8 mouse cellular contexts compared by ENCODE assay signal in genomic region chr5:134099496-134100211, GRCm38 (mm10). TPM values are rescaled to one million over a fixed set of nuclear protein-coding genes. Genes with fewer than 3 reads are reported as not detected.
DNase-seq lines count a peak whose midpoint lies in the region; ATAC-seq lines count a peak whose summit lies in the region.

Gene Castor2, plus strand, starts transcription at chr5:134099711.

- DNase-seq in adrenal gland, postnatal 10 days, result peak; percentile 97
- peak; percentile 93 for DNase-seq in embryo, embryonic 9.5 days (ENCODE audit: extremely low spot score)
- peak; percentile 99 for DNase-seq in heart, adult 11 months
- DNase-seq in kidney, adult 11 months, result peak; percentile 94
- DNase-seq in left cerebral cortex, postnatal 4 days, result peak; percentile 98
- peak; percentile 99 for DNase-seq in midbrain, embryonic 11.5 days (ENCODE audit: low spot score, missing footprints)
- peak; percentile 97 for DNase-seq in right cerebral cortex, postnatal 4 days
- DNase-seq in yolk sac, embryonic 10.5 days (ENCODE audit: low spot score), result peak; percentile 94

- no peaks in the 10 kb centered on the region for H3K9me3 ChIP-seq in midbrain, embryonic 11.5 days (ENCODE audit: control insufficient read depth, low read length)

- under 1% methylated on average over 53 of the region's 58 CpGs for WGBS in midbrain, embryonic 11.5 days

- intact Hi-C loops in left cerebral cortex, postnatal 4 days (cut with DNase I), result no loop called here

- H3K4me2 ChIP-seq in midbrain, embryonic 11.5 days, result peak within 1 kb of the TSS; percentile 89

- H3K36me3 ChIP-seq in midbrain, embryonic 11.5 days (ENCODE audit: control insufficient read depth, insufficient read depth, low read length), result no peaks in the 10 kb centered on the region

- H3K27me3 ChIP-seq in midbrain, embryonic 11.5 days (ENCODE audit: control insufficient read depth, insufficient read depth, low read length), result no peaks in the 10 kb centered on the region

- ATAC-seq in midbrain, embryonic 11.5 days (ENCODE audit: low FRiP score), result peak; percentile 94

- peak within 1 kb of the TSS; percentile 87 for H3K9ac ChIP-seq in midbrain, embryonic 11.5 days (ENCODE audit: low read length)

- peak within 1 kb of the TSS; percentile 70 for H3K4me3 ChIP-seq in midbrain, embryonic 11.5 days (ENCODE audit: low read depth, low read length)

- H3K4me1 ChIP-seq in midbrain, embryonic 11.5 days (ENCODE audit: control insufficient read depth, insufficient read depth, low read length), result peaks cover 6% of the 10 kb centered on the region

- peak within 1 kb of the TSS; percentile 71 for H3K27ac ChIP-seq in midbrain, embryonic 11.5 days (ENCODE audit: low read depth, low read length)

RNA-seq across cellular contexts. Expression of gene Castor2, which starts in this region (rescaled TPM):
- total RNA-seq in adrenal gland, postnatal 10 days (2021), result 10 to 100 TPM; 14.0 to 19.7 TPM
- total RNA-seq in left cerebral cortex, postnatal 4 days (2021), result 10 to 100 TPM; 52.4 to 55.8 TPM
- polyA plus RNA-seq in midbrain, embryonic 11.5 days (2014; fragmentation: Nextera tagmentation; extraction: Ambion mirVana), result 10.8 and 11.7 TPM in 2 replicates

Comparison
In these comparisons a context has a peak if more than half of its experiments do, and no peak if none do; other contexts are left out.
1. Peak in every context shown above with its lines: DNase-seq, ATAC-seq, H3K4me3 ChIP-seq and H3K27ac ChIP-seq.